Mouse (Mus musculus) erythroblast, embryonic 14.5 days (primary cell): Measurements from ENCODE around the gene Bahcc1.

Experiments
- GATA1 ChIP-seq: IDR thresholded peaks from 2 replicates; pipeline ENCODE4 v1.6.1; 2012; ENCODE audit warnings: low read length, inconsistent platforms, mixed read lengths
- TAL1 ChIP-seq: IDR thresholded peaks from 3 replicates; pipeline ENCODE4 v1.6.1; 2012; ENCODE audit warnings: low read length, inconsistent platforms, mixed read lengths

- TF ChIP-seq GATA1 (no peak), TAL1 (no peak)
Measured at GRCm38 (mm10) chr11:120254420-120254819, 21.7 kb downstream of the Bahcc1 start.
